Mouse (Mus musculus) thymus, adult 2 months (tissue): ENCODE results near the gene Kirrel3.

Experiments
- CTCF ChIP-seq: fragments of 200-500 bp; IDR thresholded peaks from 2 replicates; pipeline ENCODE4 v1.5.1; 2012; ENCODE audit warnings: mild to moderate bottlenecking, control low read depth, low read length, moderate library complexity, borderline replicate concordance; ENCODE audit not compliant: control insufficient read depth, poor library complexity, insufficient read depth; ENCODE audit errors: extremely low read depth
- POLR2A ChIP-seq: fragments of 200-500 bp; IDR thresholded peaks from 2 replicates; pipeline ENCODE4 v1.6.1; 2012; ENCODE audit warnings: mild to moderate bottlenecking, low read length, control low read depth, moderate library complexity; ENCODE audit not compliant: control insufficient read depth, poor library complexity, insufficient read depth; ENCODE audit errors: extremely low read depth

GRCm38 (mm10) chr9:34459968-34460367 lies 25.7 kb upstream of the Kirrel3 start:
- no peak for TF ChIP-seq CTCF
- TF ChIP-seq POLR2A, result no peak
